Mouse (Mus musculus) lung, embryonic 16.5 days (tissue): ENCODE measurements around the gene Slamf9. TPM values are rescaled to one million over a fixed set of nuclear protein-coding genes. Genes with fewer than 3 reads are reported as not detected.
A peak's percentile ranks its signal among the peaks of the same experiment; 100 is the strongest.

Experiments used
- ATAC-seq: fragments of 200-750 bp; cut with Nextera tagmentation; 2 replicates; pipeline ENCODE4 v1.8.0; 2017; ENCODE audit warnings: low read depth, mild to moderate bottlenecking, moderate library complexity
- H3K27ac ChIP-seq: fragments of 300-500 bp; sonication (generic); 2 replicates; pipeline ENCODE4 v1.5.1; 2014; ENCODE audit warnings: mild to moderate bottlenecking, control low read depth, low read length
- H3K27me3 ChIP-seq: fragments of 300-500 bp; sonication (generic); 2 replicates; pipeline ENCODE4 v1.6.1; 2014; ENCODE audit warnings: low read depth, low read length, mixed read lengths; ENCODE audit not compliant: control insufficient read depth, insufficient read depth
- H3K36me3 ChIP-seq: fragments of 300-500 bp; sonication (generic); 2 replicates; pipeline ENCODE4 v1.6.1; 2014; ENCODE audit warnings: low read length; ENCODE audit not compliant: control insufficient read depth, insufficient read depth
- H3K4me1 ChIP-seq: fragments of 300-500 bp; sonication (generic); replicated peaks from 2 replicates; pipeline ENCODE4 v1.6.1; 2014; ENCODE audit warnings: low read length, mixed read lengths; ENCODE audit not compliant: control insufficient read depth, insufficient read depth
- H3K4me2 ChIP-seq: fragments of 300-500 bp; sonication (generic); 2 replicates; pipeline ENCODE4 v1.6.1; 2014; ENCODE audit warnings: low read depth, low read length, control low read depth
- H3K4me3 ChIP-seq: fragments of 300-500 bp; sonication (generic); 2 replicates; pipeline ENCODE4 v1.5.1; 2014; ENCODE audit warnings: mild to moderate bottlenecking, low read length, control low read depth
- H3K9ac ChIP-seq: fragments of 300-500 bp; sonication (generic); 2 replicates; pipeline ENCODE4 v1.6.1; 2014; ENCODE audit warnings: low read length, control low read depth
- H3K9me3 ChIP-seq: fragments of 300-500 bp; sonication (generic); 2 replicates; pipeline ENCODE4 v1.6.1; 2016; ENCODE audit warnings: low read length; ENCODE audit not compliant: control insufficient read depth
- WGBS: fragments of 180-500 bp; shearing (Covaris S2); extraction: QIAGEN DNeasy Blood & Tissue Kit; methylation state at CpG from one replicate; pipeline ENCODE4 v1.1.7; 2014; 5-methylcytosine and 5-hydroxymethylcytosine counted together
- polyA plus RNA-seq: library from polyadenylated mRNA; unstranded; fragments of >200 nt; fragmentation: Nextera tagmentation; extraction: Ambion mirVana; gene quantifications from 2 replicates; pipeline ENCODE4 v1.2.1, GENCODE M21; 2015

The Slamf9 gene
- polyA plus RNA-seq, 1 experiment from 2014 or later, result 0.57 TPM

- peak overlapping the region; percentile 65; the same call in 1 of the 2 replicates for H3K27ac ChIP-seq
- no peaks in the 10 kb centered on the region for H3K9me3 ChIP-seq
- H3K4me1 ChIP-seq, result peaks cover 51% of the 10 kb centered on the region
- no peak overlapping the region for H3K9ac ChIP-seq
- no peak for ATAC-seq
- H3K4me3 ChIP-seq, result no peak overlapping the region
- no peak overlapping the region; the same call in 1 of the 2 replicates for H3K4me2 ChIP-seq
- H3K36me3 ChIP-seq, result peaks cover 38% of the 10 kb centered on the region
- 57% methylated on average over 8 of the region's 8 CpGs for WGBS
- no peaks in the 10 kb centered on the region for H3K27me3 ChIP-seq
Observed at GRCm38 (mm10) chr1:172504756-172505155, 29.6 kb downstream of the Slamf9 start.

DNA sequence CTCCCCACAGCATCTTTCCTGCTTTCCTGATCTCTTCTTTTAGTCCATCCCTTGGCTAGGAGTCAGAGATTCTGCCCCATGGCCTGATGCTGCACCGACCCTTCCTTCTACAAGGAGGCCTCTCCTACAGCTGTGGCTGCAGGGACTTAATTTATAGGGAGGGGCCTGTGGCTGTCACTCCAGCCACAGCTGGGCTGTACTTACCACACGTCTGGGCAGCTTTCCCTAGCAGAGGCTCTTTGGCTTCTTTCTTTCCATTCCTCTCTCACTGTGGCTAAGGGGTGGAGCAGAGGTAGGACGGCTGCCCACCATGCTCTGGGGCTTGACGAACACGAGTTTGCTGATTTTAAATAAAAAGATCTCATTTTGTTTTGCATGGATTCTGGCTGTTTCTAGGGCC lies 31.8 kb downstream of the Slamf9 start:
- no peaks in the 10 kb centered on the region for H3K27me3 ChIP-seq
- H3K9ac ChIP-seq, result no peak overlapping the region
- peaks cover 38% of the 10 kb centered on the region for H3K36me3 ChIP-seq
- H3K4me3 ChIP-seq, result no peak overlapping the region
- peak; percentile 41 for ATAC-seq
- H3K4me2 ChIP-seq, result no peak overlapping the region
- H3K9me3 ChIP-seq, result no peaks in the 10 kb centered on the region
- 33% methylated on average over 5 of the region's 5 CpGs for WGBS
- H3K27ac ChIP-seq, result no peak overlapping the region
- peaks cover 49% of the 10 kb centered on the region for H3K4me1 ChIP-seq

GRCm38 (mm10) chr1:172507701-172508100 lies 32.5 kb downstream of the Slamf9 start:
- 74% methylated on average over 3 of the region's 3 CpGs for WGBS
- H3K4me2 ChIP-seq, result no peak overlapping the region
- H3K4me1 ChIP-seq, result peaks cover 49% of the 10 kb centered on the region
- no peak overlapping the region for H3K9ac ChIP-seq
- peaks cover 38% of the 10 kb centered on the region for H3K36me3 ChIP-seq
- H3K27me3 ChIP-seq, result no peaks in the 10 kb centered on the region
- H3K9me3 ChIP-seq, result no peaks in the 10 kb centered on the region
- no peak for ATAC-seq
- no peak overlapping the region for H3K27ac ChIP-seq
- no peak overlapping the region for H3K4me3 ChIP-seq

- Histone ChIP-seq H3K27ac (no peak overlapping the region; the same call in 1 of the 2 replicates), H3K4me3 (no peak overlapping the region), H3K4me2 (no peak overlapping the region), H3K36me3 (peaks cover 38% of the 10 kb centered on the region), H3K9me3 (no peaks in the 10 kb centered on the region), H3K9ac (no peak overlapping the region), H3K4me1 (peaks cover 49% of the 10 kb centered on the region), H3K27me3 (no peaks in the 10 kb centered on the region)
- ATAC-seq, result no peak
- WGBS, result 37% methylated on average over 2 of the region's 2 CpGs
Observed at GRCm38 (mm10) chr1:172508172-172508571, 33.0 kb downstream of the Slamf9 start.

- peaks cover 50% of the 10 kb centered on the region for H3K4me1 ChIP-seq
- WGBS, result 53% methylated on average over 5 of the region's 5 CpGs
- H3K27ac ChIP-seq, result peak overlapping the region; percentile 91
Observed at GRCm38 (mm10) chr1:172509235-172509634, 34.1 kb downstream of the Slamf9 start.

GRCm38 (mm10) chr1:172509983-172510382 lies 34.8 kb downstream of the Slamf9 start:
- peaks cover 36% of the 10 kb centered on the region for H3K36me3 ChIP-seq
- 36% methylated on average over 8 of the region's 8 CpGs for WGBS
- H3K27me3 ChIP-seq, result no peaks in the 10 kb centered on the region
- no peak overlapping the region for H3K4me3 ChIP-seq
- peaks cover 49% of the 10 kb centered on the region for H3K4me1 ChIP-seq
- peak overlapping the region; percentile 43 for H3K4me2 ChIP-seq
- ATAC-seq, result peak; percentile 44
- H3K9ac ChIP-seq, result no peak overlapping the region
- no peaks in the 10 kb centered on the region for H3K9me3 ChIP-seq
- H3K27ac ChIP-seq, result peak overlapping the region; percentile 91

More at GRCm38 (mm10) chr1:172509235-172509634, 34.1 kb downstream of the Slamf9 start:
- H3K4me3 ChIP-seq, result no peak overlapping the region
- H3K36me3 ChIP-seq, result peaks cover 38% of the 10 kb centered on the region
- H3K27me3 ChIP-seq, result no peaks in the 10 kb centered on the region
- no peaks in the 10 kb centered on the region for H3K9me3 ChIP-seq
- H3K9ac ChIP-seq, result no peak overlapping the region
- no peak for ATAC-seq
- H3K4me2 ChIP-seq, result no peak overlapping the region

GRCm38 (mm10) chr1:172510421-172510972 lies 35.3 kb downstream of the Slamf9 start:
- H3K27ac ChIP-seq, result peak overlapping the region; percentile 91
- no peaks in the 10 kb centered on the region for H3K27me3 ChIP-seq
- peak overlapping the region; percentile 43 for H3K4me2 ChIP-seq
- peaks cover 49% of the 10 kb centered on the region for H3K4me1 ChIP-seq
- 29% methylated on average over 13 of the region's 13 CpGs for WGBS
- peak overlapping the region; percentile 42 for H3K9ac ChIP-seq
- peaks cover 30% of the 10 kb centered on the region for H3K36me3 ChIP-seq
- no peak overlapping the region for H3K4me3 ChIP-seq
- no peaks in the 10 kb centered on the region for H3K9me3 ChIP-seq
- peak; percentile 29 for ATAC-seq

GRCm38 (mm10) chr1:172512962-172513361 lies 37.8 kb downstream of the Slamf9 start:
- H3K36me3 ChIP-seq, result peaks cover 11% of the 10 kb centered on the region
- H3K27me3 ChIP-seq, result no peaks in the 10 kb centered on the region
- peak; percentile 34; the same call in 1 of the 2 replicates for ATAC-seq
- peaks cover 39% of the 10 kb centered on the region for H3K4me1 ChIP-seq
- H3K4me2 ChIP-seq, result peak overlapping the region; percentile 1; the same call in 1 of the 2 replicates
- H3K9ac ChIP-seq, result no peak overlapping the region
- H3K27ac ChIP-seq, result peak overlapping the region; percentile 70
- no peak overlapping the region for H3K4me3 ChIP-seq
- WGBS, result 14% methylated on average over 13 of the region's 13 CpGs
- H3K9me3 ChIP-seq, result peaks cover 4% of the 10 kb centered on the region

DNA sequence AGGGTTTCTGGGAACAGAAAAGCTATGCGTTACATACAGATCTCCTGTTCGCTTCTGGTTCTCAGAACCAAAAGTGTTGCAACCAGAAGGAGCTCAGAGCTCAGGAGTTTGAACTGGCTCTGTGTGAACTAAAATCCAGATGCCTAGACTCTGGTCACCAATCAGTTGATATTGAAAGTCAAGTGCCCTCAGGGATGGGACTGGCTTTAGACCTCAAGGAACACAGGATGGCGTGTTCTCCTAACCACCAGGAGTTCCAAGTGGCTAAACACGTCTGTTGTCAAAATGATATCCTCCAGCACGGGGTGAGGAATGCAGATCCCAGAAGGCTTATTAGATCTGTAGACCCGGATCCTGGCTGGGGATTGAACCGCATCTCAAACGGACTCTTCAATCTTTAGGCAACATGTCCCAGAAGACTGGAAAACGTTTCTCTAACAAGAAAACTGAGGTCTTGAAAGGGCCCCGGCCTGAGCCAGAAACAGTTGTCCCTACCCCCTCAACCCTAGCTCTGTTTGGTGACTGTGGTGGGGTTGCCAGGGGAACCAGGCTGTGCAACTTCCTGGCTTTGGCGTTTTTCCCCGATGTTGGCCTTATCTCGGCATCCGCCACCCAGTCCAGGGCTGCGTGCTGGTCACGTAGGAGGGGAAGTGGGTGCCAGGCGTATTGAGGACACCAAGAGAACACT lies 38.5 kb downstream of the Slamf9 start:
- 33% methylated on average over 17 of the region's 17 CpGs for WGBS
- peaks cover 4% of the 10 kb centered on the region for H3K36me3 ChIP-seq
- peak overlapping the region; percentile 70 for H3K27ac ChIP-seq
- H3K4me1 ChIP-seq, result peaks cover 37% of the 10 kb centered on the region
- H3K9ac ChIP-seq, result peak overlapping the region; percentile 34; the same call in 1 of the 2 replicates
- H3K4me2 ChIP-seq, result peak overlapping the region; percentile 1
- peak; percentile 77 for ATAC-seq
- H3K4me3 ChIP-seq, result no peak overlapping the region
- H3K9me3 ChIP-seq, result peaks cover 6% of the 10 kb centered on the region
- no peaks in the 10 kb centered on the region for H3K27me3 ChIP-seq
